Mouse (Mus musculus): ENCODE results near the gene Siglec1.
A peak's percentile ranks its signal among the peaks of the same experiment; 100 is the strongest.
"Not testable (repeated sequence)": the region's sequence is repeated elsewhere in the genome, so short reads cannot be mapped to it uniquely, and the experiment has no call there.

The Siglec1 gene

GRCm38 (mm10) chr2:131086667-131087390 is at the start of gene Siglec1:
Siglec1 (minus strand) TSS chr2:131086765.
- DNase-seq (ENCODE audit: inconsistent ontology term): no peak

GRCm38 (mm10) chr2:131135521-131136139 is 49.1 kb upstream of the Siglec1 start:
- DNase-seq (ENCODE audit: inconsistent ontology term): no peak

- DNase-seq (ENCODE audit: inconsistent ontology term): no peak
These were observed 48.3 kb upstream of the Siglec1 start for GRCm38 (mm10) chr2:131134826-131135400.

GRCm38 (mm10) chr2:131134381-131134780 is 47.8 kb upstream of the Siglec1 start:
- no peak for DNase-seq (ENCODE audit: inconsistent ontology term)

- no peak for DNase-seq (ENCODE audit: inconsistent ontology term)
These were observed 46.5 kb upstream of the Siglec1 start, which contains the start of gene Gm11037 for GRCm38 (mm10) chr2:131132930-131133547. Gm11037 (plus strand) TSS chr2:131133497.

GRCm38 (mm10) chr2:131132111-131132888 is 45.7 kb upstream of the Siglec1 start:
- DNase-seq (ENCODE audit: inconsistent ontology term): no peak

- no peak for DNase-seq (ENCODE audit: inconsistent ontology term)
These were observed 44.3 kb upstream of the Siglec1 start for GRCm38 (mm10) chr2:131130849-131131248.

GRCm38 (mm10) chr2:131129836-131130235 is 43.3 kb upstream of the Siglec1 start:
- no peak for DNase-seq (ENCODE audit: inconsistent ontology term)

GRCm38 (mm10) chr2:131128636-131129157 is 42.1 kb upstream of the Siglec1 start:
- DNase-seq (ENCODE audit: inconsistent ontology term): no peak

GRCm38 (mm10) chr2:131128211-131128610 is 41.6 kb upstream of the Siglec1 start:
- no peak for DNase-seq (ENCODE audit: inconsistent ontology term)

GRCm38 (mm10) chr2:131127161-131127730 is 40.7 kb upstream of the Siglec1 start, which contains the start of gene Hspa12b:
Hspa12b (plus strand) TSS chr2:131127280.
- DNase-seq (ENCODE audit: inconsistent ontology term): peak; percentile 9

- no peak for DNase-seq (ENCODE audit: inconsistent ontology term)
These were observed 39.6 kb upstream of the Siglec1 start for GRCm38 (mm10) chr2:131125964-131126815.

- DNase-seq (ENCODE audit: inconsistent ontology term): no peak
These were observed 38.8 kb upstream of the Siglec1 start for GRCm38 (mm10) chr2:131125157-131125963.

- DNase-seq (ENCODE audit: inconsistent ontology term): no peak
These were observed 37.6 kb upstream of the Siglec1 start for GRCm38 (mm10) chr2:131124166-131124565.

- no peak for DNase-seq (ENCODE audit: inconsistent ontology term)
These were observed 32.5 kb upstream of the Siglec1 start for GRCm38 (mm10) chr2:131118968-131119574.

GRCm38 (mm10) chr2:131105989-131106388 is 19.4 kb upstream of the Siglec1 start:
- DNase-seq (ENCODE audit: inconsistent ontology term): no peak

- not testable (repeated sequence) for DNase-seq (ENCODE audit: inconsistent ontology term)
These were observed 18.5 kb upstream of the Siglec1 start for GRCm38 (mm10) chr2:131105061-131105460.

- DNase-seq (ENCODE audit: inconsistent ontology term): no peak
These were observed 17.5 kb upstream of the Siglec1 start for GRCm38 (mm10) chr2:131104021-131104420.

GRCm38 (mm10) chr2:131101530-131101929 is 15.0 kb upstream of the Siglec1 start:
- no peak for DNase-seq (ENCODE audit: inconsistent ontology term)
